Mouse (Mus musculus) bone marrow macrophage, adult 2 months (primary cell): ENCODE measurements at regions not wholly inside any gene's neighbourhood (a gene's known extent, or its start where the extent isn't known, plus 50 kb on each side); places are given as distances from the start of the nearest gene placed in this dataset.

Experiments used
- CTCF ChIP-seq: IDR thresholded peaks from 2 replicates; pipeline ENCODE4 v1.5.1; 2012; ENCODE audit warnings: low read depth, mild to moderate bottlenecking, low read length, moderate library complexity
- POLR2A ChIP-seq: IDR thresholded peaks from 2 replicates; pipeline ENCODE4 v1.6.1; 2012; ENCODE audit warnings: mild to moderate bottlenecking, low read depth, low read length, borderline replicate concordance

GRCm38 (mm10) chr3:105376346-105376745, 75.8 kb upstream of the Kcnd3 start:
- TF ChIP-seq POLR2A, result no peak
- no peak for TF ChIP-seq CTCF
